Mouse (Mus musculus) kidney, adult 2 months (tissue): ENCODE data around the gene Cog6.

ENCODE experiments used
- CTCF ChIP-seq: fragments of 200-500 bp; conservative IDR thresholded peaks from 2 replicates; pipeline ENCODE4 v1.5.1; 2011; ENCODE audit warnings: low read depth, mild to moderate bottlenecking, control low read depth, low read length, moderate library complexity, mixed read lengths; ENCODE audit not compliant: insufficient read depth, insufficient read length
- POLR2A ChIP-seq: fragments of 200-500 bp; IDR thresholded peaks from one replicate; pipeline ENCODE4 v1.6.1; 2011; ENCODE audit warnings: low read depth, low read length, control low read depth

- TF ChIP-seq CTCF (no peak), POLR2A (no peak)
Measured at GRCm38 (mm10) chr3:52983772-52984171, 33.3 kb downstream of the Cog6 start.
